Mouse (Mus musculus) E14TG2a.4 (cell line): ENCODE data around the gene Pls1.

ENCODE experiments used
- CTCF ChIP-seq: conservative IDR thresholded peaks from 2 replicates; pipeline ENCODE4 v1.5.1; 2014; ENCODE audit warnings: low read length
- NANOG ChIP-seq: IDR thresholded peaks from 2 replicates; pipeline ENCODE4 v1.6.1; 2014; ENCODE audit warnings: borderline replicate concordance, low read length, mixed read lengths

DNA sequence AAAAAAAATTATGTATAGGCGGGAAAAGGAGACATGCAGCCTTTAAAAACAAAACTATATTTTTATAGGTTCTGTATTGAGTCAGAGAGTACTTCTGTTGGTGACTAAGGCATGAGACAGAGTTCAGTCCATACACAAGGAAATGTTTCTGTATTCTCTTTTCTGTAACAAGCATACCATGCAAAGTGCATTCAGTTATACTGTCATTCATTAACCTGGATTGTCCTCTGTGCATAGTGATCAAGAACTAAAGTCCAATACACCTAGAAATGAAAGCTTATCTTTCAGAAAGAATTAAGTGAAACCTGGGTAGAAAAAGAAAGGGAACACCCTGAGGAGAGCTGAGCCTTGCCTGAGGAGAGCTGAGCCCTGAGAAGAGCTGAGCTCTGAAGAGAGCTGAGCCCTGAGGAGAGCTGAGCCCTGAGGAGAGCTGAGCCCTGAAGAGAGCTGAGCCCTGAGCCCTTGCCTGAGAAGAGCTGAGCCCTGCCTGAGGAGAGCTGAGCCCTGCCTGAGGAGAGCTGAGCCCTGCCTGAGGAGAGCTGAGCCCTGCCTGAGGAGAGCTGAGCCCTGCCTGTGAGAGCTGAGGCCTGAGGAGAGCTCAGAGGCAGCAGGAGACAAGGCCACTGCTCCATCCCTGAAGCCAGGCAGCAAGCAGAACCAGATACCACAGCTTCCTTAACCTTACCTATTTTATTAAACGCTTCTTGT is 49.9 kb downstream of the Pls1 start:
- TF ChIP-seq NANOG (no peak), CTCF (no peak)
